Mouse (Mus musculus) heart, embryonic 11.5 days (tissue): Measurements from ENCODE around the gene Zeb2. TPM values are rescaled to one million over a fixed set of nuclear protein-coding genes. Genes with fewer than 3 reads are reported as not detected.

Source experiments
- ATAC-seq: fragments of 200-750 bp; cut with Nextera tagmentation; replicated peaks from 2 replicates; pipeline ENCODE4 v1.8.0; 2017; ENCODE audit warnings: moderate library complexity; ENCODE audit not compliant: insufficient number of reproducible peaks, low FRiP score, low TSS enrichment
- H3K27ac ChIP-seq: fragments of 300-500 bp; sonication (generic); 2 replicates; pipeline ENCODE4 v1.5.1; 2014; ENCODE audit warnings: mild to moderate bottlenecking, low read depth, low read length
- H3K27me3 ChIP-seq: fragments of 300-500 bp; sonication (generic); 2 replicates; pipeline ENCODE4 v1.6.1; 2014; ENCODE audit warnings: mild to moderate bottlenecking, low read length, mixed read lengths; ENCODE audit not compliant: control insufficient read depth, insufficient read depth
- H3K36me3 ChIP-seq: fragments of 300-500 bp; sonication (generic); 2 replicates; pipeline ENCODE4 v1.6.1; 2014; ENCODE audit warnings: mild to moderate bottlenecking, low read length, moderate library complexity, mixed read lengths; ENCODE audit not compliant: control insufficient read depth, insufficient read depth
- H3K4me1 ChIP-seq: fragments of 300-500 bp; sonication (generic); 2 replicates; pipeline ENCODE4 v1.6.1; 2014; ENCODE audit warnings: low read length; ENCODE audit not compliant: control insufficient read depth, insufficient read depth
- H3K4me2 ChIP-seq: fragments of 300-500 bp; sonication (generic); 2 replicates; pipeline ENCODE4 v1.6.1; 2014; ENCODE audit warnings: mild to moderate bottlenecking, moderate library complexity
- H3K4me3 ChIP-seq: fragments of 300-500 bp; sonication (generic); 2 replicates; pipeline ENCODE4 v1.5.1; 2014; ENCODE audit warnings: low read depth, low read length
- H3K9ac ChIP-seq: fragments of 300-500 bp; sonication (generic); 2 replicates; pipeline ENCODE4 v1.6.1; 2014; ENCODE audit warnings: mild to moderate bottlenecking, low read depth, low read length, moderate library complexity
- H3K9me3 ChIP-seq: fragments of 300-500 bp; sonication (generic); replicated peaks from 2 replicates; pipeline ENCODE4 v1.6.1; 2016; ENCODE audit warnings: low read length; ENCODE audit not compliant: control insufficient read depth
- WGBS: fragments of 180-500 bp; shearing (Covaris S2); extraction: QIAGEN DNeasy Blood & Tissue Kit; methylation state at CpG from one replicate; pipeline ENCODE4 v1.1.7; 2014; ENCODE audit not compliant: insufficient replicate concordance; 5-methylcytosine and 5-hydroxymethylcytosine counted together
- polyA plus RNA-seq: library from polyadenylated mRNA; unstranded; fragments of >200 nt; fragmentation: Nextera tagmentation; extraction: Ambion mirVana; gene quantifications from 2 replicates; pipeline ENCODE4 v1.2.1, GENCODE M21; 2014

Gene Zeb2
- polyA plus RNA-seq, 1 experiment from 2014 or later, result 27.5 TPM

- peak; percentile 49; the same call in 1 of the 2 replicates for ATAC-seq
- Histone ChIP-seq H3K9me3 (no peaks in the 10 kb centered on the region), H3K27ac (peak overlapping the region; percentile 35; the same call in 1 of the 2 replicates), H3K4me1 (peaks cover 63% of the 10 kb centered on the region), H3K9ac (0 out of 2 replicates have a peak overlapping the region, but pooled peaks have one; percentile 34), H3K36me3 (no peaks in the 10 kb centered on the region), H3K4me3 (no peak overlapping the region), H3K4me2 (peak overlapping the region; percentile 52), H3K27me3 (no peaks in the 10 kb centered on the region)
- 2% methylated on average over 5 of the region's 5 CpGs for WGBS
These were observed 19.2 kb downstream of the Zeb2 start for GRCm38 (mm10) chr2:45097969-45098368.

- H3K36me3 ChIP-seq, result no peaks in the 10 kb centered on the region
- H3K4me2 ChIP-seq, result peak overlapping the region; percentile 9
- 43% methylated on average over 10 of the region's 10 CpGs for WGBS
- H3K4me1 ChIP-seq, result peaks cover 55% of the 10 kb centered on the region
- no peak overlapping the region for H3K4me3 ChIP-seq
- H3K27ac ChIP-seq, result peak overlapping the region; percentile 59; the same call in 1 of the 2 replicates
- no peaks in the 10 kb centered on the region for H3K27me3 ChIP-seq
- no peak overlapping the region; the same call in 1 of the 2 replicates for H3K9ac ChIP-seq
- no peaks in the 10 kb centered on the region for H3K9me3 ChIP-seq
- ATAC-seq, result no peak
These were observed 20.5 kb downstream of the Zeb2 start for GRCm38 (mm10) chr2:45096638-45097247.

DNA sequence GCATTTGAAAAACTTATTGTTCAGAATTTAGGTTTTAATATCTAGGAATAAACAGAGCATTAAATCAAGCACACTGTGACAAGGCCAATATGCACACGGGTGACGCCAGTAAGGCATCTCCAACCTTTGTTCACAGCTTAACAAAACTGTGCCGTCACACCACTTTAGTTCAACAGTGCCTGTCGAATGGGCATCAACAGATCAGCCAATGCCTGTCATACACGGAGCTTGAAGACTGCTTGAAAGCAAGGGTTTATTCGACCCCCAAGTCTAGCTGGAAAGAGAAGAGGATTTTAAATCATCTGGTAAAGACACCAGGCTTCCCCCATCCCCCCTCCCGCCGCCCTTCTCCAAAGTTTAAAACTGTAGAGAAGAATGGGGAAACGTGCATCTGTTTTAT, 21.4 kb downstream of the Zeb2 start:
- ATAC-seq, result no peak
- H3K36me3 ChIP-seq, result no peaks in the 10 kb centered on the region
- H3K9ac ChIP-seq, result no peak overlapping the region
- no peak overlapping the region for H3K27ac ChIP-seq
- 47% methylated on average over 9 of the region's 9 CpGs for WGBS
- H3K27me3 ChIP-seq, result no peaks in the 10 kb centered on the region
- no peak overlapping the region for H3K4me3 ChIP-seq
- H3K4me1 ChIP-seq, result peaks cover 52% of the 10 kb centered on the region
- H3K4me2 ChIP-seq, result no peak overlapping the region
- no peaks in the 10 kb centered on the region for H3K9me3 ChIP-seq

DNA sequence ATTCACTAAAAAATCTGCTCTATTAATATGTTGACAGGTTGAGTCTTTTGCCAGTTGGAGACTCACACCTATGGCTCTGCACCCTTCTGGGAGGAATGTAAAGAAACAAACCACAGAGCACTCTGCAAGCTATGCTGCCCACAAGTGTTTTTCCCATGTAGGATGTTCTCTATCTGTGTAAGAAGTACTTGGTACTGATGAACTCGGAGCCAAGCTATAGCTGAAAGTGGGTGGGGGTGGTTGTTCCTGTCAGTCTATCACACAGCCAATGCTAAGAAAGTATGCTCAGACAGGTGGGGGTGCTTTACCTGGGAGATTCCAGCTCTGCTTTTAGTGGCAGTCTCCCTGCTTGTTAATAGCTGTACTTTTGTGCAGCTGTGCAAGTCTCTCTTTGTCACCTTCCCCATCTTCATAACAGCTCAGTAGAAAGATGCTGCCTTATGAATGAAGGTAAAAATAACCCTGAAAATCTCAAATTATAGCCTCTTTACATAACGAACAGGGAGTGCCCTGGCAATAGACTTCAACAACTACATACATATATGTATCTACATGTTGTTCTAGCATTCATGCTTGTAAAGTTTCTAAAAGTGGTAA, 22.7 kb downstream of the Zeb2 start:
- H3K4me2 ChIP-seq, result no peak overlapping the region
- no peaks in the 10 kb centered on the region for H3K36me3 ChIP-seq
- no peak overlapping the region for H3K9ac ChIP-seq
- peaks cover 46% of the 10 kb centered on the region for H3K4me1 ChIP-seq
- 57% methylated on average over 2 of the region's 2 CpGs for WGBS
- no peaks in the 10 kb centered on the region for H3K9me3 ChIP-seq
- no peak for ATAC-seq
- no peaks in the 10 kb centered on the region for H3K27me3 ChIP-seq
- H3K4me3 ChIP-seq, result no peak overlapping the region
- H3K27ac ChIP-seq, result no peak overlapping the region

- Histone ChIP-seq H3K9ac (no peak overlapping the region), H3K36me3 (no peaks in the 10 kb centered on the region), H3K27me3 (no peaks in the 10 kb centered on the region), H3K4me2 (no peak overlapping the region), H3K27ac (no peak overlapping the region), H3K9me3 (no peaks in the 10 kb centered on the region), H3K4me3 (no peak overlapping the region), H3K4me1 (peaks cover 50% of the 10 kb centered on the region)
- 87% methylated on average over 7 of the region's 7 CpGs for WGBS
- ATAC-seq, result no peak
These were observed 23.7 kb downstream of the Zeb2 start for GRCm38 (mm10) chr2:45093479-45093878.

GRCm38 (mm10) chr2:45092654-45093053, 24.5 kb downstream of the Zeb2 start:
- Histone ChIP-seq H3K27me3 (no peaks in the 10 kb centered on the region), H3K4me1 (peaks cover 49% of the 10 kb centered on the region), H3K9ac (no peak overlapping the region), H3K36me3 (no peaks in the 10 kb centered on the region), H3K4me2 (no peak overlapping the region), H3K9me3 (no peaks in the 10 kb centered on the region), H3K27ac (no peak overlapping the region), H3K4me3 (no peak overlapping the region)
- ATAC-seq, result no peak
- WGBS, result 96% methylated on average over 5 of the region's 5 CpGs

GRCm38 (mm10) chr2:45090529-45091297, 26.5 kb downstream of the Zeb2 start:
- no peak overlapping the region for H3K4me3 ChIP-seq
- no peak for ATAC-seq
- WGBS, result 88% methylated on average over 8 of the region's 8 CpGs
- peaks cover 39% of the 10 kb centered on the region for H3K4me1 ChIP-seq
- no peaks in the 10 kb centered on the region for H3K27me3 ChIP-seq
- no peaks in the 10 kb centered on the region for H3K9me3 ChIP-seq
- no peak overlapping the region for H3K9ac ChIP-seq
- no peak overlapping the region for H3K4me2 ChIP-seq
- no peaks in the 10 kb centered on the region for H3K36me3 ChIP-seq
- no peak overlapping the region for H3K27ac ChIP-seq

GRCm38 (mm10) chr2:45089251-45089530, 28.0 kb downstream of the Zeb2 start:
- peaks cover 29% of the 10 kb centered on the region for H3K4me1 ChIP-seq
- no peak overlapping the region for H3K4me2 ChIP-seq
- H3K4me3 ChIP-seq, result no peak overlapping the region
- WGBS, result 54% methylated on average over 3 of the region's 3 CpGs
- ATAC-seq, result no peak
- H3K36me3 ChIP-seq, result no peaks in the 10 kb centered on the region
- H3K9ac ChIP-seq, result no peak overlapping the region
- no peak overlapping the region for H3K27ac ChIP-seq
- no peaks in the 10 kb centered on the region for H3K27me3 ChIP-seq
- no peaks in the 10 kb centered on the region for H3K9me3 ChIP-seq
